ENCODE assay signal across 8 mouse cellular contexts in genomic region chr2:169061520-169061919, GRCm38 (mm10).
DNase-seq lines count a peak whose midpoint lies in the region; ATAC-seq lines count a peak whose summit lies in the region.

No protein-coding gene starts in this region.

- H3K36me3 ChIP-seq in midbrain, embryonic 15.5 days (replicated peaks): no peaks in the 10 kb centered on the region
- no peaks in the 10 kb centered on the region for H3K36me3 ChIP-seq in stomach, embryonic 14.5 days (ENCODE audit: control insufficient read depth, insufficient read depth, low read length)

- no peak for ATAC-seq in CD4-positive, CD25-positive, alpha-beta regulatory T cell, adult 4 months
- peak; percentile 85 for ATAC-seq in granulocyte monocyte progenitor cell, adult 5-6 weeks (replicated peaks; ENCODE audit: poor library complexity, severe bottlenecking)
- ATAC-seq in midbrain, embryonic 15.5 days (replicated peaks): 0 out of 2 replicates have a peak, but pooled peaks have one; percentile 42
- 0 out of 2 replicates have a peak, but pooled peaks have one; percentile 33 for ATAC-seq in stomach, embryonic 14.5 days (ENCODE audit: insufficient number of reproducible peaks, insufficient read depth, low FRiP score, low read depth)

- peak overlapping the region; percentile 4; the same call in 1 of the 2 replicates for H3K27ac ChIP-seq in midbrain, embryonic 15.5 days
- no peak overlapping the region for H3K27ac ChIP-seq in stomach, embryonic 14.5 days (ENCODE audit: low read length)

- peak overlapping the region; percentile 27 for H3K4me2 ChIP-seq in midbrain, embryonic 15.5 days
- H3K4me2 ChIP-seq in stomach, embryonic 14.5 days (replicated peaks; ENCODE audit: low read depth, low read length): peak overlapping the region; percentile 24; the same call in 1 of the 2 replicates

- no peak overlapping the region for H3K9ac ChIP-seq in midbrain, embryonic 15.5 days
- H3K9ac ChIP-seq in stomach, embryonic 14.5 days (replicated peaks; ENCODE audit: low read depth, low read length): no peak overlapping the region

- H3K27me3 ChIP-seq in midbrain, embryonic 15.5 days (replicated peaks): no peaks in the 10 kb centered on the region
- no peaks in the 10 kb centered on the region for H3K27me3 ChIP-seq in stomach, embryonic 14.5 days (ENCODE audit: control insufficient read depth, insufficient read depth, low read length)

- WGBS in midbrain, embryonic 15.5 days: 7% methylated on average over 11 of the region's 11 CpGs
- 4% methylated on average over 11 of the region's 11 CpGs for WGBS in stomach, embryonic 14.5 days

- DNase-seq in CD4-positive, CD25-positive, alpha-beta regulatory T cell, adult 2 months (ENCODE audit: low read depth, low spot score): peak; percentile 71
- peak; percentile 85 for DNase-seq in embryo, embryonic 9.5 days (ENCODE audit: extremely low spot score)
- DNase-seq in kidney, adult 18-20 months: peak; percentile 82
- peak; percentile 86 for DNase-seq in left cerebral cortex, postnatal 4 days

- H3K4me3 ChIP-seq in midbrain, embryonic 15.5 days: no peak overlapping the region
- no peak overlapping the region for H3K4me3 ChIP-seq in stomach, embryonic 14.5 days (ENCODE audit: low read depth, low read length)

- no peaks in the 10 kb centered on the region for H3K9me3 ChIP-seq in midbrain, embryonic 15.5 days
- H3K9me3 ChIP-seq in stomach, embryonic 14.5 days (ENCODE audit: control insufficient read depth, low read depth, low read length): no peaks in the 10 kb centered on the region

- H3K4me1 ChIP-seq in midbrain, embryonic 15.5 days: peaks cover 3% of the 10 kb centered on the region
- H3K4me1 ChIP-seq in stomach, embryonic 14.5 days (ENCODE audit: control insufficient read depth, insufficient read depth, low read length): peaks cover 4% of the 10 kb centered on the region; the same call in 1 of the 2 replicates

- intact Hi-C loops in left cerebral cortex, postnatal 4 days (cut with DNase I): loop anchor here (2.0 to 10.0 kb wide), 2 partner anchors 553 to 1039 kb away; no protein-coding TSS in a partner anchor
